Mouse (Mus musculus): ENCODE measurements around the gene Slc22a14.
"Not testable (repeated sequence)": the region's sequence is repeated elsewhere in the genome, so short reads cannot be mapped to it uniquely, and the experiment has no call there.

The Slc22a14 gene

GRCm38 (mm10) chr9:119260825-119261224 lies 104.5 kb downstream of the Slc22a14 start:
- in situ Hi-C loops (cut with MboI), result no loop called here

DNA sequence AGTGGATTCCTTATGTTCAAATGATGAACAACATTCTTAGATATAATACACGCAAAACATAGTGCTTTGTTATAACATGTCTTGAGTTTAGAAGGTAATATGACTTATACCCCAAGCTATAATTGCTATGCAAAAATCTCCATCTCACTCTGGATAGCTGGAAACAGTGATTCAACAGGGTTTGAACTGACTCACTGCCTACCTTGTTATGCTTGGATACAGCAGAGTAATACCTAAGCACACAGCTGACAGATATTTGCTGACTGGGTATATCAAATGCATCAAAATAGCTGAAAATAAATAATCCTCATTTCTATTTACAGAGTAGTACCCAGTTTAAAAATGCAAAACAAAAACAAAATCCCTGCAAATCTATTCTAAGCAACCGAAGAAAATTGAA lies 106.6 kb downstream of the Slc22a14 start:
- in situ Hi-C loops (cut with MboI), result no loop called here

DNA sequence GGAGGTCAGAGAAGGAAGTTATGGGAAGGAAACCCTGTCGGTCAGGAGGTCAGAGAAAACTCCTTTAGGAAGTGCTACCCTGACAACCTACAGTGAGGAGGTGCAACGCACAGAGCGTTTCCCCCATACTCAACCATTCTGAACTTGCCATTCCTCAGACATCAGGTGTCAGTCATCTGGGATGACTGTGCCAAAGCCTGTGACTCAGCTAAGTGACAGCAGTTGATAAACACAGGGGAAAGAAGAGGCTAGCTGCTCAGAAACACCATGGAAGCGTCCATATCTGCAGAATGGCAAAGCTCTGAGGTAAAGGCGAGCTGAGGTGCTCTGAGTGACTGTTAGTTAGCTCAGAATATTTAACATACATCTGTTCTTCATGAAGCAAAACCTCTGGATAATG lies 107.2 kb downstream of the Slc22a14 start:
- in situ Hi-C loops (cut with MboI), result no loop called here

DNA sequence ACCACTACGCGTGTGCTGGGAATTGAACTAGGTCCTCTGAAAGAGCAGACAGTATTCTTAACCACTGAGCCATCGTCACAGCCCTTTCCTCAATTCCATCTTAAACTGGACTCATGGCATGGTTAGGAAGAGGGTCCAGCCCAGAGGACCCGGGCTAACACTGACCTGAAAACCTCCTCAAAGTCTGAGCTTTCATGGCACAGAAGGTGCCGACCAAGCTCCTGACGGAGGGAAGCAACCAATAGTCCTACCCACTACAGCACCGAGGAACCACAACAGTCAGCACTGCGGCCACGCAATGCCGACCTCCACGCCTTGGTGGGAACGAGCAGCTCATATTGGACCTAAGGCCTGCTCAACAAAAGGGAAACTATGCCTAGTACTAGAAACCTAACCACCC lies 109.2 kb downstream of the Slc22a14 start:
- in situ Hi-C loops (cut with MboI), result no loop called here

- in situ Hi-C loops (cut with MboI), result no loop called here
Observed at GRCm38 (mm10) chr9:119255096-119255495, 110.3 kb downstream of the Slc22a14 start.

DNA sequence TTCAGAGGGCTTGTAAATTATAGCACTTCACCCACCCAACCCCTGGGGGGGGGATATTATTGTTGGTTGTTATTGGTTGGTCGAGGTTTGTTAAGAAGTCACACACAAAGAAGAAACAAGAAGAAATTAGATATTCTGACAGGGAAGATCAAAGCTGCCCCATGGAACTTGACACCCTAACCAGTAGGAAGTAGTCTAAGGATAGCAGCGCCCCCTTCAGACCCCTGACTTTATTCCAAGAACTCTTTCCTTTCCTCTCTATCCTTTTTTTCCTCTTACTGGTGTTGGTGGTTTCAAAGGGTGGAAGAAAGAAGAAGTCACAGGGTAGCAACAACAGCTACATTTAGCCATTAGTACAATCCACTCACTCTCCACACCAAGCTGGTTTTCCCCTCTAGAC lies 111.2 kb downstream of the Slc22a14 start:
- in situ Hi-C loops (cut with MboI), result no loop called here

DNA sequence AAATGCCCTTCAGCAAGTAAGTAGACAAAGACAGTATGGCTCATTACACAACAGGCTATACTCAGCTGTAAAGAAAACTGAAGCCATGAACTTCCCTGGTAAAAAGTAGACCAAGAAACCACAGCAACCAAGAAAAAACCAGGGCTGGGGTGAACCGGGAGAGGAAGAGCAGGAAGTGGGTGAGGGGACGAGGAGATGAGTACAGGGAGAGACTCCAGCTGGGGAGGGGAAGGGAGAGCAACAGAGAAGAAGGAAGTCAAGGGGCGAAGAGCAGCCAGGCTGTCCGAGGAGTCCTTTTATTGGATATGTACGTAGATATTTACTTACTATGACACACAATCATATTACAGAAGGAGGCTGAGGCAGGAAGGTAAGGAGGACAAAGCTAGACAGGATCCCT lies 117.4 kb downstream of the Slc22a14 start:
- in situ Hi-C loops (cut with MboI), result no loop called here

- in situ Hi-C loops (cut with MboI), result no loop called here
Observed at GRCm38 (mm10) chr9:119246826-119247225, 118.5 kb downstream of the Slc22a14 start.

DNA sequence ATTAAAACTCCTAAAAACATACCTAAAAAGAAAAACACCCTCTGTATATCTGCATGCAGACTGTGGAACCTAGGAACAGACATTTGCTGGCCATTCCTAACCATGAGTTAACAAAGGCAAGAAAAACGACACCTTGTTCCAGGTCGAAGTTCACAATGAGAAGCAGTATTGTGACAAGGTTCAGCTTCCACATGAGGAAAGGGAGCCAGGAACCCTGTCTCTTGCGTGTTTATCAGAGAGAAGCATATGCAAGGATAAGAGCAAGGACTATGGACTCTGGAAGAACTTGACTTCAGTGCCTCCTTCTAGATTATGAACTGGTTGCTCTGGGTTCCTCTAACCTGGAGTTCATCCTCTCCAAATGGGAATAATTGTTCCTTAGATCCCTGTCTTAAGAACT lies 121.4 kb downstream of the Slc22a14 start:
- in situ Hi-C loops (cut with MboI), result no loop called here

- in situ Hi-C loops (cut with MboI), result no loop called here
Observed at GRCm38 (mm10) chr9:119241169-119241865, 124.0 kb downstream of the Slc22a14 start.

GRCm38 (mm10) chr9:119240286-119240997 lies 124.9 kb downstream of the Slc22a14 start:
- in situ Hi-C loops (cut with MboI), result no loop called here

DNA sequence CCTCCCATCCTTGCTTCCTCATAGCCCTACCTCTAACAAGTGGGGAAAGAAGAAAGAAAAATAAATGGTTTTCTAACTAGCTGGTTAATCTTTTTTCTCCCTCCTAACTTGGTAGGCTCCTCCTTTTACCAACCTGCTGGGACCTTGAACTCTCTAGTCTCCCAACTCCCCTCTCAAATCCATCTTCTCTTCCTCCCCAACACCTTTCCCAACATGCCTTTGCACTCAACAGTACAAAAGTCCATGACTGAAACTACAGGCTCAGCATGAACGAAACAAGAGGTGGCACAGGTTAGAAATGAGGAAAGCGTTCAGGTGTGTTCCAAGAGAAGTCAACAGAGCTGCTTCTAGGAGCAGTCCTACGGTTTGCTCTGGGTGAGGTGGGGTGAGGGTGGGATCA lies 126.1 kb downstream of the Slc22a14 start:
- in situ Hi-C loops (cut with MboI), result no loop called here

DNA sequence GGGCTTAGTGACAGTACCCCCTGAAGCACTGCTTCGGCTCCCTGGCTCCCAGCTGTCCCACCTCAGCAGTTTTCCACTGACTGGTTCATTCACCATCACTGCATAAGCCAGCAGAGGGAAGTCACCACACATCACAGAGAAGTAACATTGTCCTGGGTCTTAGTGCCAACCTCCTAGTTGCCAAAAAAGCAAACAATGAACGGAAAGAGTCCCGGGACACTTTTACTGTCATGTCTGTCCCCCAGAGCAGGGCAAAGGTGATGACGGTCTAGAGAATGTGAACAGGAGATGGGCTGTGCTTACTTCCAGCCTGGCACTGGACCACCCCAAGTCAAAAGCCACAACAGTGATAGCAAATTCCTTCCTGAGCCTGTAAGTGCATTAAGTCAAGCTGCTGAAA lies 126.6 kb downstream of the Slc22a14 start:
- in situ Hi-C loops (cut with MboI), result no loop called here

GRCm38 (mm10) chr9:119231552-119231951 lies 133.8 kb downstream of the Slc22a14 start:
- in situ Hi-C loops (cut with MboI), result no loop called here

- in situ Hi-C loops (cut with MboI), result no loop called here
Observed at GRCm38 (mm10) chr9:119230829-119231228, 134.5 kb downstream of the Slc22a14 start.

DNA sequence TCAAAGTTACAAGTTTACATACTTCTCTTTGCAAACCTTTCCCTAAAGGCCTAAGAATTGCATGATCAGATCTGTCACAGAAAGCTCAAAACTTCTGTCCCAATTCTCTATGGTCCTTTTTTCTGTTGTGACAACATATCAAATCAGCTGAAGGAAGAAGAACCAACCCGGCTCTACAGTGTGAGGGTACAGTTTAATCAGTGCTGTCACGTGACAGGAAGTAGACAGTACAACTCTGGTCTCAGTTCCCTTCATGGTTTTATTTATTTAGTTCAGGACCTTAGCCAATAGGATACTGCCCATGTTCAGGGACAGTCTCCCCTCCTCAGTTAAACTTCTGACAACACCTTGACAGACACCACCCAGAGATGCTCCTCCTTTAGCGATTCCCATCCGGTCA lies 145.1 kb downstream of the Slc22a14 start:
- in situ Hi-C loops (cut with MboI), result no loop called here

- in situ Hi-C loops (cut with MboI), result no loop called here
Observed at GRCm38 (mm10) chr9:119219667-119220066, 145.7 kb downstream of the Slc22a14 start.

DNA sequence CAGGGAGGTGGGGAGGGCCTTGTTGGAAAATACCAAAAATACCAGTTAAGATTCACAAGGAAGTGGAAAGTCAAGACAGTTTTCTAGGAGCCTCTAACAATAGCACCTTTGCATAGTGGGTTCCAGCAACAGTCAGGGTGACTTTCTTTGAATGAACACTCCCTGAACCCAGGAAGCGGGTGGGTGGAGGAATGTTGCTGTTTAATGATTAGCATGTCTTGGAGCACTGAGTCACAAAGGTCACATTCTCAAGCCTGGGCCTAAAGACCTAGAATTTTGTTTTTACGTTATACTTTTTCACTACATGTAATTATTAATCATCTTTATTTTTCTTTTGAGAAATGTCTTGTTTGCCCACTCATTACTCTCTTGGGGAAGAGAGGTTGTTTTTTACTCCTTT lies 150.0 kb downstream of the Slc22a14 start:
- in situ Hi-C loops (cut with MboI), result not testable (repeated sequence)

- in situ Hi-C loops (cut with MboI), result no loop called here
Observed at GRCm38 (mm10) chr9:119214601-119215000, 150.8 kb downstream of the Slc22a14 start.

DNA sequence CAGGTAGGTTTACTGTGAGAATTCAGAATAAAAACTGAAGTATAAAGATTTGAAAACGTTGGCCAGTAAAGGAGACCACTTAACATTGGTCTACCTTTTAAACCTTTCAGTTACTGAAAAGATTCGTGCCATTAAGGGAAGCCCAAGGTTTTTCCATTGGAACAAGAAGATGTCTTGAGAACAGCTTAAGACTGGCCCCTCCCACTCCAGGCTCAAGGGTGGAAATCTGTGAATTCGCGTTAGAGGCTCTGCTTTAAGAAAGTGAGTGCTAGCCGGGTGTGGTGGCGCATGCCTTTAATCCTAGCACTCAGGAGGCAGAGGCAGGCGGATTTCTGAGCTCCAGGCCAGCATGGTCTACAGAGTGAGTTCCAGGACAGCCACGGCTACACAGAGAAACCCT lies 152.4 kb downstream of the Slc22a14 start:
- in situ Hi-C loops (cut with MboI), result no loop called here

GRCm38 (mm10) chr9:119208998-119209397 lies 156.4 kb downstream of the Slc22a14 start, which contains the start of gene Slc22a13:
Gene Slc22a13 (minus strand): TSS chr9:119209098.
- in situ Hi-C loops (cut with MboI), result no loop called here

DNA sequence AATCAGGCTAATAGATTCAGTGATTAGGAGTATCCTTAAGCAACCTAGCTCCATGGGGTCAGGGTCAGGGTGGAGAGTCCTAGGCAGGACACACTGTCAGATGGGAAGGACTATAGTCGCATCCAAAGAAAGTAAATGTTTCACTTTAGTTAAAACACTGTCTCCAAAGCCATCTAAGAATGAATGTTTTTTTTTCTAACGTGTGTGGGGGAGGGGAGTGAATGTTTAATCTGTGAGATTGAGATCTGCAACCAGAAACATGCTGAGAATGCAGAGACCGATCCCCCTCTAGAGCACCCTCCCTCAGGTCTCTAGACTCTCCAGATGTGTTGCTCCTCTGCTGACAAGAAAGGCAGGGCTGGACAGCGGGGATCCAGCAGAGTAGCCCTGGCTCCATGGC lies 158.2 kb downstream of the Slc22a14 start:
- in situ Hi-C loops (cut with MboI), result no loop called here

GRCm38 (mm10) chr9:119206666-119207065 lies 158.7 kb downstream of the Slc22a14 start:
- in situ Hi-C loops (cut with MboI), result no loop called here

DNA sequence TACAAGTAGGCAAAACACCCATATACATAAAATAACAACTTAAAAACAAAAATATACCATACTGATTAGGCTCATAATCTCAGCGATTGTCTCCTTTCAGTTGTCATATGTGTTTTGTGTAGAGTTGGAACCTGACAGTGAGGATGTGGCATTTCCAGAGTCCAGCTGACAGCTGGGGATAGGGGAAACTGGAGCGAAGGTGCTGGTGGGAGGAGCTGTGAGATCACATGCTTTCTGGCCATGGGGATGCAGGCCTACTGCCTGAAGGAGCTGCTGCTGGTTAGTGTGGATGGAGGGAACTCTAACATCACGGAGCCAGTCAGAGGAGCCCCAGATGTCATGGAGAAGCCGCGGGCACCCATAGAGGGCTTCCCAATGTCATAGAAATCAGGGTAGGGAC lies 159.6 kb downstream of the Slc22a14 start:
- in situ Hi-C loops (cut with MboI), result no loop called here

All from mature B cell (primary cell).